Comparison of ENCODE assay signal across 1 mouse cellular context in genomic region chr16:50529511-50530416, GRCm38 (mm10).
TF ChIP-seq lines count a peak whose summit lies in the region.

No protein-coding gene starts in this region.

TF ChIP-seq in CH12.LX, 34 proteins besides CTCF, POLR2A, EP300 and RAD21 (continued from another document):
- TF ChIP-seq MEF2A (IDR thresholded peaks at IDR 0.05; ENCODE audit: borderline replicate concordance, low read depth, low read length) = peak; percentile 79
- TF ChIP-seq GABPA (IDR thresholded peaks at IDR 0.05; ENCODE audit: insufficient replicate concordance, low read depth, low read length) = no peak
- no peak for TF ChIP-seq ZC3H11A (IDR thresholded peaks at IDR 0.05; ENCODE audit: low read depth, low read length)
- TF ChIP-seq MAZ (IDR thresholded peaks at IDR 0.05; ENCODE audit: low read depth, low read length) = peak; percentile 80
- TF ChIP-seq ETS1 (conservative IDR thresholded peaks at IDR 0.05; ENCODE audit: low read depth, low read length) = peak; percentile 92
- peak; percentile 67 for TF ChIP-seq TCF12 (IDR thresholded peaks at IDR 0.05; ENCODE audit: low read depth, low read length)
- TF ChIP-seq BHLHE40 (IDR thresholded peaks at IDR 0.05; ENCODE audit: low read depth, low read length) = peak; percentile 99
- TF ChIP-seq ZMIZ1 (IDR thresholded peaks at IDR 0.05; ENCODE audit: low read depth, low read length) = no peak
- no peak for TF ChIP-seq E2F4 (IDR thresholded peaks at IDR 0.05; ENCODE audit: insufficient replicate concordance, low read depth, low read length)
- peak; percentile 83 for TF ChIP-seq MXI1 (IDR thresholded peaks at IDR 0.05; ENCODE audit: low read depth, low read length)
- TF ChIP-seq MAX (IDR thresholded peaks at IDR 0.05; ENCODE audit: low read length) = peak; percentile 82; the same call in 1 of the 2 replicates
- no peak for TF ChIP-seq PAX5 (IDR thresholded peaks at IDR 0.05; ENCODE audit: low read length)
- peak; percentile 74 for TF ChIP-seq ELF1 (IDR thresholded peaks at IDR 0.05; ENCODE audit: low read depth, low read length)
- TF ChIP-seq CHD1 (IDR thresholded peaks at IDR 0.05; ENCODE audit: low read depth, low read length) = no peak; the same call in 1 of the 2 replicates
